Comparison of ENCODE assay signal across 8 mouse cellular contexts in genomic region chr2:119743176-119743807, GRCm38 (mm10). TPM values are rescaled to one million over a fixed set of nuclear protein-coding genes. Genes with fewer than 3 reads are reported as not detected.
DNase-seq lines count a peak whose midpoint lies in the region; ATAC-seq and TF ChIP-seq lines count a peak whose summit lies in the region.

No protein-coding gene starts in this region.

- no peaks in the 10 kb centered on the region for H3K9me3 ChIP-seq in hindbrain, embryonic 14.5 days (ENCODE audit: control insufficient read depth, low read length)
- no peaks in the 10 kb centered on the region for H3K9me3 ChIP-seq in liver, embryonic 13.5 days (replicated peaks)

- no peaks in the 10 kb centered on the region for H3K4me1 ChIP-seq in kidney, adult 2 months (ENCODE audit: control insufficient read depth, insufficient read depth, low read length)
- H3K4me1 ChIP-seq in cortical plate, adult 2 months (ENCODE audit: control insufficient read depth, insufficient read depth, low read length): peaks cover 9% of the 10 kb centered on the region
- H3K4me1 ChIP-seq in hindbrain, embryonic 14.5 days (replicated peaks; ENCODE audit: control insufficient read depth, insufficient read depth, low read length): peaks cover 20% of the 10 kb centered on the region
- peaks cover 49% of the 10 kb centered on the region for H3K4me1 ChIP-seq in liver, embryonic 13.5 days (replicated peaks)

- H3K4me2 ChIP-seq in hindbrain, embryonic 14.5 days (replicated peaks): peak overlapping the region; percentile 96
- H3K4me2 ChIP-seq in liver, embryonic 13.5 days: peak overlapping the region; percentile 99

- no peak overlapping the region for H3K27ac ChIP-seq in kidney, adult 2 months (ENCODE audit: insufficient read depth, low read depth, low read length)
- peak overlapping the region; percentile 68 for H3K27ac ChIP-seq in cortical plate, adult 2 months (ENCODE audit: insufficient read depth, low read length)
- no peak overlapping the region for H3K27ac ChIP-seq in hindbrain, embryonic 14.5 days
- no peak overlapping the region for H3K27ac ChIP-seq in liver, embryonic 13.5 days

- no peaks in the 10 kb centered on the region for H3K36me3 ChIP-seq in kidney, adult 2 months (ENCODE audit: control insufficient read depth, insufficient read depth, low read length)
- H3K36me3 ChIP-seq in hindbrain, embryonic 14.5 days (replicated peaks; ENCODE audit: control insufficient read depth, insufficient read depth): no peaks in the 10 kb centered on the region
- no peaks in the 10 kb centered on the region for H3K36me3 ChIP-seq in liver, embryonic 13.5 days

- TF ChIP-seq POLR2A in kidney, adult 2 months (IDR thresholded peaks at IDR 0.05; ENCODE audit: low read depth, low read length): no peak
- TF ChIP-seq POLR2A in cortical plate, adult 2 months (IDR thresholded peaks at IDR 0.05; ENCODE audit: extremely low read depth, insufficient read depth, low read length): peak; percentile 17; the same call in 1 of the 2 replicates

- WGBS in kidney, adult 2 months: 18% methylated on average over 31 of the region's 31 CpGs
- 10% methylated on average over 21 of the region's 31 CpGs for WGBS in hindbrain, embryonic 14.5 days
- WGBS in liver, embryonic 13.5 days (ENCODE audit: insufficient replicate concordance): 12% methylated on average over 31 of the region's 31 CpGs

- H3K27me3 ChIP-seq in kidney, adult 2 months (replicated peaks; ENCODE audit: control insufficient read depth, insufficient read depth, low read length): no peaks in the 10 kb centered on the region
- peaks cover 51% of the 10 kb centered on the region for H3K27me3 ChIP-seq in hindbrain, embryonic 14.5 days (ENCODE audit: control insufficient read depth, insufficient read depth, low read length)
- peaks cover 61% of the 10 kb centered on the region for H3K27me3 ChIP-seq in liver, embryonic 13.5 days

- 0 out of 2 replicates have a peak overlapping the region, but pooled peaks have one; percentile 52 for H3K9ac ChIP-seq in hindbrain, embryonic 14.5 days
- H3K9ac ChIP-seq in liver, embryonic 13.5 days: peak overlapping the region; percentile 75

- peak overlapping the region; percentile 76 for H3K4me3 ChIP-seq in kidney, adult 2 months (ENCODE audit: insufficient read depth, low read depth, low read length)
- peak overlapping the region; percentile 93 for H3K4me3 ChIP-seq in cortical plate, adult 2 months (ENCODE audit: insufficient read depth, low read length)
- peak overlapping the region; percentile 52 for H3K4me3 ChIP-seq in hindbrain, embryonic 14.5 days (replicated peaks; ENCODE audit: low read length)
- peak overlapping the region; percentile 68 for H3K4me3 ChIP-seq in liver, embryonic 13.5 days (replicated peaks)

- no peak for ATAC-seq in hindbrain, embryonic 14.5 days (ENCODE audit: low FRiP score)
- no peak for ATAC-seq in liver, embryonic 13.5 days (ENCODE audit: low read depth)
- no peak for ATAC-seq in monocyte, adult 5-6 weeks (replicated peaks; ENCODE audit: insufficient number of reproducible peaks, low FRiP score, low TSS enrichment, poor library complexity, severe bottlenecking)

- no peak for TF ChIP-seq CTCF in kidney, adult 2 months (conservative IDR thresholded peaks at IDR 0.05; ENCODE audit: insufficient read depth, insufficient read length, low read depth, low read length)
- no peak for TF ChIP-seq CTCF in cortical plate, adult 2 months (IDR thresholded peaks at IDR 0.05; ENCODE audit: extremely low read depth, insufficient read depth, low read length)

- no peak for DNase-seq in kidney, adult 2 months
- DNase-seq in kidney, adult 8-10 months: no peak
- no peak for DNase-seq in hindbrain, embryonic 14.5 days (ENCODE audit: low spot score)
- no peak for DNase-seq in liver, embryonic 13.5 days
- peak; percentile 81 for DNase-seq in right cerebral cortex, adult 18-20 months
- DNase-seq in cerebellum, postnatal 4 days (ENCODE audit: low spot score in 2 of 2): no peak

RNA-seq across cellular contexts. Expression of gene Itpka, which starts 1.2 kb away (rescaled TPM):
- polyA plus RNA-seq in kidney, adult 2 months (2012; rRNA removed): 2.0 and 2.5 TPM in 2 replicates
- polyA plus RNA-seq in cortical plate, adult 2 months (2012; rRNA removed): 251 and 279 TPM in 2 replicates
- polyA plus RNA-seq in hindbrain, embryonic 14.5 days (2014; fragmentation: Nextera tagmentation; extraction: Ambion mirVana): 0.31 and 0.33 TPM in 2 replicates
- polyA plus RNA-seq in liver, embryonic 13.5 days (2015; fragmentation: Nextera tagmentation; extraction: Ambion mirVana): 2.3 and 2.9 TPM in 2 replicates
- total RNA-seq in monocyte, adult 5-6 weeks (2017): 0.32 TPM in 1 of 3 replicates, not detected in the others

RNA-seq across cellular contexts. Expression of gene Ltk, which starts 16.9 kb away (rescaled TPM):
- polyA plus RNA-seq in kidney, adult 2 months (2012; rRNA removed): 2.0 and 2.6 TPM in 2 replicates
- 63.2 and 74.8 TPM in 2 replicates for polyA plus RNA-seq in cortical plate, adult 2 months (2012; rRNA removed)
- 1.6 and 2.7 TPM in 2 replicates for polyA plus RNA-seq in hindbrain, embryonic 14.5 days (2014; fragmentation: Nextera tagmentation; extraction: Ambion mirVana)
- polyA plus RNA-seq in liver, embryonic 13.5 days (2015; fragmentation: Nextera tagmentation; extraction: Ambion mirVana): 0.08 TPM in 1 of 2 replicates, not detected in the other
- total RNA-seq in monocyte, adult 5-6 weeks (2017): 0.21 to 0.87 TPM in 2 of 3 replicates, not detected in the other

RNA-seq across cellular contexts. Expression of gene Rpap1, which starts 44.0 kb away (rescaled TPM):
- 13.8 and 16.7 TPM in 2 replicates for polyA plus RNA-seq in kidney, adult 2 months (2012; rRNA removed)
- 14.6 and 15.4 TPM in 2 replicates for polyA plus RNA-seq in cortical plate, adult 2 months (2012; rRNA removed)
- 15.8 and 18.1 TPM in 2 replicates for polyA plus RNA-seq in hindbrain, embryonic 14.5 days (2014; fragmentation: Nextera tagmentation; extraction: Ambion mirVana)
- polyA plus RNA-seq in liver, embryonic 13.5 days (2015; fragmentation: Nextera tagmentation; extraction: Ambion mirVana): 10.2 and 11.9 TPM in 2 replicates
- total RNA-seq in monocyte, adult 5-6 weeks (2017): 5.3 to 13.1 TPM (median 8.3 TPM) in 3 replicates

RNA-seq across cellular contexts. Expression of gene Tyro3, which starts 54.2 kb away (rescaled TPM):
- 2.5 and 3.0 TPM in 2 replicates for polyA plus RNA-seq in kidney, adult 2 months (2012; rRNA removed)
- 164 and 169 TPM in 2 replicates for polyA plus RNA-seq in cortical plate, adult 2 months (2012; rRNA removed)
- polyA plus RNA-seq in hindbrain, embryonic 14.5 days (2014; fragmentation: Nextera tagmentation; extraction: Ambion mirVana): 26.4 and 26.7 TPM in 2 replicates
- polyA plus RNA-seq in liver, embryonic 13.5 days (2015; fragmentation: Nextera tagmentation; extraction: Ambion mirVana): 1.5 TPM in 2 replicates
- total RNA-seq in monocyte, adult 5-6 weeks (2017): 0.67 to 1.9 TPM in 2 of 3 replicates, not detected in the other

Comparison
In these comparisons a context has a peak if more than half of its experiments do, and no peak if none do; other contexts are left out.
1. RNA of gene Itpka, which starts 1.2 kb away (polyA plus RNA-seq): 251 to 279 TPM in cortical plate, adult 2 months; 2.3 to 2.9 TPM in liver, embryonic 13.5 days, 2.0 to 2.5 TPM in kidney, adult 2 months and 0.31 to 0.33 TPM in hindbrain, embryonic 14.5 days; every median in the first group is over 10 times any median in the second.
2. RNA of gene Ltk, which starts 16.9 kb away (polyA plus RNA-seq): 63.2 to 74.8 TPM in cortical plate, adult 2 months; 2.0 to 2.6 TPM in kidney, adult 2 months, 1.6 to 2.7 TPM in hindbrain, embryonic 14.5 days and 0.08 TPM in liver, embryonic 13.5 days; every median in the first group is over 10 times any median in the second.
3. Peak in every context shown above with its lines, with median percentiles within 50 percentile points of each other: H3K4me3 ChIP-seq.